Comparison of ENCODE assay signal across 10 mouse cellular contexts in the genomic region with DNA sequence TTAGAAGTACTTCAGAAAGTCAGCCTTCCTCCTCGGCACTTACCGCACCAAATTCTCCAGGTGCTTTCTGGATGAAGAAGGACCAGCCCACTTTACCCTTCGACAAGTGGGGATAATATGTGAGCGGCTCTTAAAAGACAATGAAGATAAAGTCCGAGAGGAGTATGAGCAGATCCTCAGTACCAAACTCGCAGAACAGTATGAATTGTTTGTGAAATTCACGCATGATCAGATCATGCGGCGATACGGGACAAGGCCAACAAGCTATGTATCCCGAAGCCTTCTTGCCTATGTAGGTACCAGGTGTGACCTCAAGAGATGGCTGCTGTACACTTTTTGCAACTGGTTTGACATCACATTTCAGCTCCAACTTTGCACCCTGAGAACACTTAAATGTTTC. TPM values are rescaled to one million over a fixed set of nuclear protein-coding genes. Genes with fewer than 3 reads are reported as not detected.
DNase-seq lines count a peak whose midpoint lies in the region; ATAC-seq and TF ChIP-seq lines count a peak whose summit lies in the region.
"Not testable (repeated sequence)": the region's sequence is repeated elsewhere in the genome, so short reads cannot be mapped to it uniquely, and the experiment has no call there.
"Had no signal": no experiment of that assay in that cellular context is flagged by ENCODE, and none has a peak within 500 bp of the region (broad histone marks: within the 10 kb centered on the region; RNA-seq: fewer than 3 reads in every experiment).

No protein-coding gene starts in this region.

- not testable (repeated sequence) for H3K36me3 ChIP-seq in forebrain, embryonic 10.5 days (replicated peaks); heart, embryonic 10.5 days; hindbrain, embryonic 11.5 days (ENCODE audit: control insufficient read depth, insufficient read depth, low read length); intestine, embryonic 16.5 days (ENCODE audit: control insufficient read depth, insufficient read depth, low read length); limb, embryonic 15.5 days; midbrain, embryonic 12.5 days; small intestine, adult 2 months (ENCODE audit: control insufficient read depth, insufficient read depth, low read length)

- peaks cover 98% of the 10 kb centered on the region for H3K27me3 ChIP-seq in forebrain, embryonic 10.5 days (ENCODE audit: poor library complexity, severe bottlenecking)
- H3K27me3 ChIP-seq in heart, embryonic 10.5 days (ENCODE audit: insufficient read depth, poor library complexity, severe bottlenecking), result peaks cover 90% of the 10 kb centered on the region
- H3K27me3 ChIP-seq in hindbrain, embryonic 11.5 days (ENCODE audit: control insufficient read depth, insufficient read depth, low read length), result peaks cover 47% of the 10 kb centered on the region
- H3K27me3 ChIP-seq in intestine, embryonic 16.5 days (replicated peaks; ENCODE audit: control insufficient read depth, insufficient read depth, low read length), result peaks cover 40% of the 10 kb centered on the region
- peaks cover 72% of the 10 kb centered on the region for H3K27me3 ChIP-seq in limb, embryonic 15.5 days
- peaks cover 82% of the 10 kb centered on the region for H3K27me3 ChIP-seq in midbrain, embryonic 12.5 days
- H3K27me3 ChIP-seq in small intestine, adult 2 months (ENCODE audit: control insufficient read depth, insufficient read depth, low read length), result not testable (repeated sequence)

- not testable (repeated sequence) for TF ChIP-seq POLR2A in small intestine, adult 2 months (IDR thresholded peaks at IDR 0.05; ENCODE audit: low read depth, low read length)

- H3K4me3 ChIP-seq in forebrain, embryonic 10.5 days, result peak overlapping the region; percentile 46; the same call in 1 of the 2 replicates
- H3K4me3 ChIP-seq in heart, embryonic 10.5 days, result peak overlapping the region; percentile 51; the same call in 1 of the 2 replicates
- H3K4me3 ChIP-seq in hindbrain, embryonic 11.5 days (ENCODE audit: low read depth, low read length), result not testable (repeated sequence)
- H3K4me3 ChIP-seq in intestine, embryonic 16.5 days (ENCODE audit: low read length), result peak overlapping the region; percentile 35; the same call in 1 of the 2 replicates
- peak overlapping the region; percentile 34 for H3K4me3 ChIP-seq in limb, embryonic 15.5 days
- peak overlapping the region; percentile 35 for H3K4me3 ChIP-seq in midbrain, embryonic 12.5 days
- peak overlapping the region; percentile 52; the same call in 1 of the 2 replicates for H3K4me3 ChIP-seq in small intestine, adult 2 months (ENCODE audit: low read depth, low read length)

- not testable (repeated sequence) for DNase-seq in forebrain, embryonic 10.5 days (ENCODE audit: extremely low spot score, low spot score); heart, embryonic 10.5 days (ENCODE audit: low spot score); hindbrain, embryonic 11.5 days (ENCODE audit: low spot score)

- 7% methylated on average over 11 of the region's 11 CpGs for WGBS in forebrain, embryonic 10.5 days
- 13% methylated on average over 11 of the region's 11 CpGs for WGBS in heart, embryonic 10.5 days
- WGBS in hindbrain, embryonic 11.5 days, result 18% methylated on average over 11 of the region's 11 CpGs
- WGBS in intestine, embryonic 16.5 days, result 11% methylated on average over 11 of the region's 11 CpGs
- 13% methylated on average over 11 of the region's 11 CpGs for WGBS in limb, embryonic 15.5 days
- 13% methylated on average over 11 of the region's 11 CpGs for WGBS in midbrain, embryonic 12.5 days
- WGBS in small intestine, adult 2 months, result 29% methylated on average over 11 of the region's 11 CpGs

- H3K4me1 ChIP-seq in forebrain, embryonic 10.5 days, result peaks cover 10% of the 10 kb centered on the region
- H3K4me1 ChIP-seq in heart, embryonic 10.5 days; hindbrain, embryonic 11.5 days (replicated peaks; ENCODE audit: control insufficient read depth, insufficient read depth, low read length); intestine, embryonic 16.5 days (ENCODE audit: control insufficient read depth, insufficient read depth, low read length); midbrain, embryonic 12.5 days: not testable (repeated sequence)
- peaks cover 13% of the 10 kb centered on the region for H3K4me1 ChIP-seq in limb, embryonic 15.5 days
- peaks cover 17% of the 10 kb centered on the region for H3K4me1 ChIP-seq in small intestine, adult 2 months (ENCODE audit: control insufficient read depth, insufficient read depth, insufficient read length, low read length)

- not testable (repeated sequence) for H3K9ac ChIP-seq in hindbrain, embryonic 11.5 days (ENCODE audit: low read depth, low read length); intestine, embryonic 16.5 days (ENCODE audit: low read depth, low read length); limb, embryonic 15.5 days; midbrain, embryonic 12.5 days (replicated peaks)

- ATAC-seq in hindbrain, embryonic 11.5 days (ENCODE audit: low FRiP score); intestine, embryonic 16.5 days; limb, embryonic 15.5 days (ENCODE audit: insufficient number of reproducible peaks, low FRiP score, low TSS enrichment, low read depth); midbrain, embryonic 12.5 days (ENCODE audit: low FRiP score, low read depth): not testable (repeated sequence)

- H3K27ac ChIP-seq in forebrain, embryonic 10.5 days; heart, embryonic 10.5 days; hindbrain, embryonic 11.5 days (ENCODE audit: low read depth, low read length); intestine, embryonic 16.5 days (ENCODE audit: low read length); limb, embryonic 15.5 days; midbrain, embryonic 12.5 days (replicated peaks); small intestine, adult 2 months (ENCODE audit: insufficient read depth, low read depth, low read length): not testable (repeated sequence)

- H3K4me2 ChIP-seq in hindbrain, embryonic 11.5 days (replicated peaks; ENCODE audit: low read depth, low read length), result 0 out of 2 replicates have a peak overlapping the region, but pooled peaks have one; percentile 38
- H3K4me2 ChIP-seq in intestine, embryonic 16.5 days (ENCODE audit: low read depth, low read length), result peak overlapping the region; percentile 56
- peak overlapping the region; percentile 65 for H3K4me2 ChIP-seq in limb, embryonic 15.5 days
- peak overlapping the region; percentile 55 for H3K4me2 ChIP-seq in midbrain, embryonic 12.5 days (replicated peaks)

- not testable (repeated sequence) for H3K9me3 ChIP-seq in forebrain, embryonic 10.5 days; heart, embryonic 10.5 days; hindbrain, embryonic 11.5 days (ENCODE audit: control insufficient read depth, low read length); intestine, embryonic 16.5 days (ENCODE audit: control insufficient read depth, low read length); limb, embryonic 15.5 days; midbrain, embryonic 12.5 days

- not testable (repeated sequence) for TF ChIP-seq CTCF in small intestine, adult 2 months (IDR thresholded peaks at IDR 0.05; ENCODE audit: extremely low read depth, insufficient read length, insufficient replicate concordance, low read depth, low read length)

RNA-seq across cellular contexts. Expression of a gene that starts 10.1 kb away (rescaled TPM):
- polyA plus RNA-seq in forebrain, embryonic 10.5 days (2016; fragmentation: Nextera tagmentation; extraction: Ambion mirVana), result not detected in 2 replicates
- polyA plus RNA-seq in heart, embryonic 10.5 days (2016; fragmentation: Nextera tagmentation; extraction: Ambion mirVana), result 0.40 TPM in 1 of 2 replicates, not detected in the other
- not detected in 2 replicates for polyA plus RNA-seq in hindbrain, embryonic 11.5 days (2014; fragmentation: Nextera tagmentation; extraction: Ambion mirVana)
- polyA plus RNA-seq in intestine, embryonic 16.5 days (2015; fragmentation: Nextera tagmentation; extraction: Ambion mirVana), result 1.9 and 3.5 TPM in 2 replicates
- not detected in 2 replicates for polyA plus RNA-seq in limb, embryonic 15.5 days (2015; fragmentation: Nextera tagmentation; extraction: Ambion mirVana)
- not detected in 2 replicates for polyA plus RNA-seq in midbrain, embryonic 12.5 days (2016; fragmentation: Nextera tagmentation; extraction: Ambion mirVana)
- 118 and 149 TPM in 2 replicates for polyA plus RNA-seq in small intestine, adult 2 months (2012; rRNA removed)
- polyA plus RNA-seq: G1E; limb, embryonic 11.5 days had no signal

RNA-seq across cellular contexts. Expression of a gene that starts 29.0 kb away (rescaled TPM):
- polyA plus RNA-seq in forebrain, embryonic 10.5 days (2016; fragmentation: Nextera tagmentation; extraction: Ambion mirVana), result not detected in 2 replicates
- not detected in 2 replicates for polyA plus RNA-seq in heart, embryonic 10.5 days (2016; fragmentation: Nextera tagmentation; extraction: Ambion mirVana)
- not detected in 2 replicates for polyA plus RNA-seq in hindbrain, embryonic 11.5 days (2014; fragmentation: Nextera tagmentation; extraction: Ambion mirVana)
- polyA plus RNA-seq in intestine, embryonic 16.5 days (2015; fragmentation: Nextera tagmentation; extraction: Ambion mirVana), result 1.4 and 2.1 TPM in 2 replicates
- polyA plus RNA-seq in limb, embryonic 15.5 days (2015; fragmentation: Nextera tagmentation; extraction: Ambion mirVana), result not detected in 2 replicates
- polyA plus RNA-seq in midbrain, embryonic 12.5 days (2016; fragmentation: Nextera tagmentation; extraction: Ambion mirVana), result not detected in 2 replicates
- 12.5 and 88.2 TPM in 2 replicates for polyA plus RNA-seq in small intestine, adult 2 months (2012; rRNA removed)
- polyA plus RNA-seq: G1E; limb, embryonic 11.5 days; lung, adult 2 months had no signal

RNA-seq across cellular contexts. Expression of a gene that starts 31.8 kb away (rescaled TPM):
- not detected in 2 replicates for polyA plus RNA-seq in forebrain, embryonic 10.5 days (2016; fragmentation: Nextera tagmentation; extraction: Ambion mirVana)
- not detected in 2 replicates for polyA plus RNA-seq in heart, embryonic 10.5 days (2016; fragmentation: Nextera tagmentation; extraction: Ambion mirVana)
- not detected in 2 replicates for polyA plus RNA-seq in hindbrain, embryonic 11.5 days (2014; fragmentation: Nextera tagmentation; extraction: Ambion mirVana)
- 42.3 and 46.9 TPM in 2 replicates for polyA plus RNA-seq in intestine, embryonic 16.5 days (2015; fragmentation: Nextera tagmentation; extraction: Ambion mirVana)
- polyA plus RNA-seq in limb, embryonic 15.5 days (2015; fragmentation: Nextera tagmentation; extraction: Ambion mirVana), result not detected in 2 replicates
- polyA plus RNA-seq in midbrain, embryonic 12.5 days (2016; fragmentation: Nextera tagmentation; extraction: Ambion mirVana), result not detected in 2 replicates
- polyA plus RNA-seq in small intestine, adult 2 months (2012; rRNA removed), result 68.4 and 126 TPM in 2 replicates
- polyA plus RNA-seq: G1E; limb, embryonic 11.5 days; lung, adult 2 months had no signal

RNA-seq across cellular contexts. Expression of a gene that starts 36.8 kb away (rescaled TPM):
- polyA plus RNA-seq in forebrain, embryonic 10.5 days (2016; fragmentation: Nextera tagmentation; extraction: Ambion mirVana), result not detected in 2 replicates
- polyA plus RNA-seq in heart, embryonic 10.5 days (2016; fragmentation: Nextera tagmentation; extraction: Ambion mirVana), result not detected in 2 replicates
- not detected in 2 replicates for polyA plus RNA-seq in hindbrain, embryonic 11.5 days (2014; fragmentation: Nextera tagmentation; extraction: Ambion mirVana)
- 0.29 and 0.36 TPM in 2 replicates for polyA plus RNA-seq in intestine, embryonic 16.5 days (2015; fragmentation: Nextera tagmentation; extraction: Ambion mirVana)
- polyA plus RNA-seq in limb, embryonic 15.5 days (2015; fragmentation: Nextera tagmentation; extraction: Ambion mirVana), result not detected in 2 replicates
- not detected in 2 replicates for polyA plus RNA-seq in midbrain, embryonic 12.5 days (2016; fragmentation: Nextera tagmentation; extraction: Ambion mirVana)
- polyA plus RNA-seq in small intestine, adult 2 months (2012; rRNA removed), result 0.22 and 0.27 TPM in 2 replicates
- polyA plus RNA-seq: G1E; limb, embryonic 11.5 days had no signal

Comparison
In these comparisons a context has a peak if more than half of its experiments do, and no peak if none do; other contexts are left out.
1. RNA of a gene that starts 10.1 kb away (polyA plus RNA-seq): 118 to 149 TPM in small intestine, adult 2 months; 1.9 to 3.5 TPM in intestine, embryonic 16.5 days, 0.40 TPM in heart, embryonic 10.5 days, not detected in forebrain, embryonic 10.5 days, not detected in limb, embryonic 15.5 days, not detected in hindbrain, embryonic 11.5 days and not detected in midbrain, embryonic 12.5 days; every median in the first group is over 10 times any median in the second.
2. RNA of a gene that starts 31.8 kb away (polyA plus RNA-seq): 68.4 to 126 TPM in small intestine, adult 2 months and 42.3 to 46.9 TPM in intestine, embryonic 16.5 days; not detected in heart, embryonic 10.5 days, not detected in limb, embryonic 15.5 days, not detected in forebrain, embryonic 10.5 days, not detected in hindbrain, embryonic 11.5 days and not detected in midbrain, embryonic 12.5 days; every median in the first group is over 10 times any median in the second.
3. Peak in every context shown above with its lines, with median percentiles within 50 percentile points of each other: H3K4me2 ChIP-seq.